8 mouse cellular contexts compared by ENCODE assay signal in the genomic region with DNA sequence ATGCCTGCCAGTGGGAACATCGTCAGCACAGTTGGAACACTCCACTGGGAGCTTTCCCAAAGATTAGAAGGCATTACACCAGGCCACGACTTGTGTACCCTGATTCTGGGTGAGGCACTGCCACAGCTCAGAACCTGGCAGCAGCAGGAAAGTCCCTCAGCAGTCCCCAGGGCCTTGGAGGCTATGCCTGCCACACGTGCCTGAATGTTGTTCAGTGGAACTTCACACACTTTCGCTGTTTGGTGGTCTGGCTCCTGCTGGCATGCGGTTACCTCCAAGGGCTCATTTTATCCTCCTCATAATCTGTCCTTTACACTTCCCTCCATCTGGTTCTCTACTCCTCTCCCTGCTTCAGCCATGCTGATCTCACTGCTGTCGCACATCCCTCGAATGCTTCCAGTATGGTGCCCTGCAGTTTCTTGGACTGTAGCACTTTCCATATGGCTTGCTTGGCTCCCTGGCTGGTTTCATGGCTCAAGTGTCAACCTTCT. TPM values are rescaled to one million over a fixed set of nuclear protein-coding genes. Genes with fewer than 3 reads are reported as not detected.
DNase-seq lines count a peak whose midpoint lies in the region; ATAC-seq and TF ChIP-seq lines count a peak whose summit lies in the region.

No protein-coding gene starts in this region.

- H3K4me3 ChIP-seq in forebrain, embryonic 16.5 days (replicated peaks; ENCODE audit: low read length), result no peak overlapping the region
- no peak overlapping the region for H3K4me3 ChIP-seq in limb, embryonic 14.5 days (replicated peaks; ENCODE audit: low read length)

- no peak overlapping the region for H3K9ac ChIP-seq in forebrain, embryonic 16.5 days (replicated peaks; ENCODE audit: low read depth, low read length)
- no peak overlapping the region for H3K9ac ChIP-seq in limb, embryonic 14.5 days (ENCODE audit: low read depth, low read length, severe bottlenecking)

- no peaks in the 10 kb centered on the region for H3K9me3 ChIP-seq in forebrain, embryonic 16.5 days (ENCODE audit: control insufficient read depth, low read length)
- H3K9me3 ChIP-seq in limb, embryonic 14.5 days (ENCODE audit: control insufficient read depth, low read length), result no peaks in the 10 kb centered on the region

- peaks cover 16% of the 10 kb centered on the region for H3K36me3 ChIP-seq in forebrain, embryonic 16.5 days (ENCODE audit: control insufficient read depth, insufficient read depth)
- peaks cover 55% of the 10 kb centered on the region for H3K36me3 ChIP-seq in limb, embryonic 14.5 days (ENCODE audit: control insufficient read depth, insufficient read depth, low read length)

- peak overlapping the region; percentile 95 for H3K4me2 ChIP-seq in forebrain, embryonic 16.5 days (ENCODE audit: low read length)
- peak overlapping the region; percentile 89; the same call in 1 of the 2 replicates for H3K4me2 ChIP-seq in limb, embryonic 14.5 days (replicated peaks; ENCODE audit: low read depth, low read length, severe bottlenecking)

- no peak for ATAC-seq in forebrain, embryonic 16.5 days
- ATAC-seq in limb, embryonic 14.5 days (ENCODE audit: low FRiP score, low read depth), result no peak
- ATAC-seq in inflammation-experienced regulatory T-cells, adult 6 months, result no peak

- TF ChIP-seq POLR2A in limb, embryonic 14.5 days (IDR thresholded peaks at IDR 0.05; ENCODE audit: borderline replicate concordance, extremely low read depth, insufficient read depth, insufficient read length), result no peak

- peak overlapping the region; percentile 98 for H3K27ac ChIP-seq in forebrain, embryonic 16.5 days (ENCODE audit: low read length)
- H3K27ac ChIP-seq in limb, embryonic 14.5 days (replicated peaks; ENCODE audit: low read depth, low read length), result peak overlapping the region; percentile 38; the same call in 1 of the 2 replicates

- WGBS in forebrain, embryonic 16.5 days, result 41% methylated on average over 7 of the region's 7 CpGs
- WGBS in limb, embryonic 14.5 days, result 56% methylated on average over 7 of the region's 7 CpGs

- peak; percentile 65 for DNase-seq in adrenal gland, postnatal 10 days
- DNase-seq in adrenal gland, adult 8-10 months, result no peak
- peak; percentile 33 for DNase-seq in MN1 (ENCODE audit: low spot score)
- DNase-seq in limb, embryonic 14.5 days (ENCODE audit: low spot score), result no peak
- no peak for DNase-seq in lung, postnatal 36 days
- no peak for DNase-seq in ovary, postnatal 14 days (ENCODE audit: low spot score)

- peaks cover 23% of the 10 kb centered on the region for H3K4me1 ChIP-seq in forebrain, embryonic 16.5 days (replicated peaks; ENCODE audit: control insufficient read depth, insufficient read depth, low read length)
- H3K4me1 ChIP-seq in limb, embryonic 14.5 days (ENCODE audit: control insufficient read depth, insufficient read depth, low read length), result peaks cover 23% of the 10 kb centered on the region

- H3K27me3 ChIP-seq in forebrain, embryonic 16.5 days (replicated peaks; ENCODE audit: control insufficient read depth, insufficient read depth, low read length), result no peaks in the 10 kb centered on the region
- H3K27me3 ChIP-seq in limb, embryonic 14.5 days (ENCODE audit: control insufficient read depth, insufficient read depth, low read length), result no peaks in the 10 kb centered on the region

RNA-seq across cellular contexts. Expression of gene Fbxl22, which starts 4.0 kb away (rescaled TPM):
- total RNA-seq in adrenal gland, postnatal 10 days (2021), result 1 to 10 TPM; 1.4 to 1.9 TPM
- total RNA-seq in adrenal gland, adult 8-10 months (2022), result under 1 TPM; 0.52 to 0.84 (median 0.65) TPM
- 1.3 and 1.8 TPM in 2 replicates for polyA plus RNA-seq in forebrain, embryonic 16.5 days (2015; fragmentation: Nextera tagmentation; extraction: Ambion mirVana)
- 4.7 and 7.4 TPM in 2 replicates for polyA plus RNA-seq in limb, embryonic 14.5 days (2012; rRNA removed)
- polyA plus RNA-seq in limb, embryonic 14.5 days (2014; fragmentation: Nextera tagmentation; extraction: Ambion mirVana), result 5.4 and 6.5 TPM in 2 replicates
- polyA plus RNA-seq in inflammation-experienced regulatory T-cells, adult 6 months (2017; shearing (Covaris generic)), result 1 to 10 TPM; 2.1 to 3.2 (median 3.1) TPM

Comparison
In these comparisons a context has a peak if more than half of its experiments do, and no peak if none do; other contexts are left out.
1. DNase-seq: peak in adrenal gland, postnatal 10 days (single experiment) and MN1 (single experiment); none in adrenal gland, adult 8-10 months (single experiment), limb, embryonic 14.5 days (single experiment), lung, postnatal 36 days (single experiment) and ovary, postnatal 14 days (single experiment).